19 mouse cellular contexts compared by ENCODE assay signal in the genomic region with DNA sequence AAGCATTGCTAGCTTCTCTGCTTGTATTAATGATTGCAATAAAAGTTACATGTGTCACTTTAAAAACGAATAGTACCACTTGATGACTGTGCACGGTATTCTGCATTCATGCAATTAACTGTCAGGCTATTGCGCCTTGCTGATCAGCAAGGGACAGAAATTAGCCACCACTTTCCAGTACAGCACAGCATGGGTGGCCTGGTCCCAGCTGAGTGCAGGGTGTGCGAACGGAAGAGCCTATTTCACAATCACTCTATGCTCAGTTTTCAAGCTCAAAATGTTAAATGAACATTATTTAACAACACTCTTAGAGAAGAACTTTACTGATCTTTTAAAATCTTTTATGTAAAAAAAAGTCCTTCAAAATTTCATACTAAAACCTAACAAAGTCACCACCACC. TPM values are rescaled to one million over a fixed set of nuclear protein-coding genes. Genes with fewer than 3 reads are reported as not detected.
A peak's percentile ranks its signal among the peaks of the same experiment; 100 is the strongest.
DNase-seq lines count a peak whose midpoint lies in the region; ATAC-seq and TF ChIP-seq lines count a peak whose summit lies in the region.
"Had no signal": no experiment of that assay in that cellular context is flagged by ENCODE, and none has a peak within 500 bp of the region (broad histone marks: within the 10 kb centered on the region; RNA-seq: fewer than 3 reads in every experiment).

No protein-coding gene starts in this region.

- peak overlapping the region; percentile 53 for H3K4me2 ChIP-seq in hindbrain, postnatal 0 days (ENCODE audit: low read depth, low read length)
- H3K4me2 ChIP-seq: embryonic facial prominence, embryonic 15.5 days; heart, embryonic 13.5 days had no signal

- H3K9me3 ChIP-seq in hindbrain, postnatal 0 days (ENCODE audit: low read length) = no peaks in the 10 kb centered on the region
- H3K9me3 ChIP-seq: embryonic facial prominence, embryonic 15.5 days; G1E; heart, embryonic 13.5 days had no signal

- no peaks in the 10 kb centered on the region for H3K4me1 ChIP-seq in hindbrain, postnatal 0 days (ENCODE audit: insufficient read depth, low read length)
- H3K4me1 ChIP-seq: embryonic facial prominence, embryonic 15.5 days had no signal

- ATAC-seq in hindbrain, postnatal 0 days = no peak

- peak overlapping the region; percentile 79 for H3K4me3 ChIP-seq in layer of hippocampus, adult 2 months
- peak overlapping the region; percentile 35 for H3K4me3 ChIP-seq in hindbrain, postnatal 0 days (ENCODE audit: low read length)
- H3K4me3 ChIP-seq: embryonic facial prominence, embryonic 15.5 days; heart, embryonic 13.5 days had no signal

- no peaks in the 10 kb centered on the region for H3K36me3 ChIP-seq in hindbrain, postnatal 0 days (ENCODE audit: insufficient read depth, low read length)
- H3K36me3 ChIP-seq: embryonic facial prominence, embryonic 15.5 days; heart, embryonic 13.5 days had no signal

- no peak overlapping the region for H3K9ac ChIP-seq in hindbrain, postnatal 0 days (replicated peaks; ENCODE audit: low read length)
- H3K9ac ChIP-seq: embryonic facial prominence, embryonic 15.5 days; heart, embryonic 13.5 days; liver, embryonic 14.5 days had no signal

- H3K27me3 ChIP-seq in hindbrain, postnatal 0 days (ENCODE audit: insufficient read depth, low read length) = no peaks in the 10 kb centered on the region
- H3K27me3 ChIP-seq: embryonic facial prominence, embryonic 15.5 days; heart, embryonic 13.5 days had no signal

- no peak for DNase-seq in layer of hippocampus, adult 2 months (ENCODE audit: low spot score in 2 of 2)
- DNase-seq in layer of hippocampus, adult 18-20 months (ENCODE audit: low spot score in 2 of 2) = no peak
- DNase-seq in retina, embryonic 14.5 days (ENCODE audit: low spot score) = peak; percentile 10
- no peak for DNase-seq in retina, postnatal 1 day
- no peak for DNase-seq in hindbrain, postnatal 0 days (ENCODE audit: low spot score)
- no peak for DNase-seq in adrenal gland, adult 8-10 months
- DNase-seq in kidney, postnatal 14 days = no peak
- DNase-seq: adrenal gland, adult 2 months; cerebellum, adult 2 months; gastrocnemius, postnatal 25 days; heart, postnatal 4 days; kidney, adult 11 months; kidney, postnatal 10 days; thymus, adult 18-20 months had no signal

- 49% methylated on average over 5 of the region's 5 CpGs for WGBS in hindbrain, postnatal 0 days

- TF ChIP-seq CTCF in layer of hippocampus, adult 2 months (conservative IDR thresholded peaks at IDR 0.05) = no peak
- TF ChIP-seq CTCF in hindbrain, postnatal 0 days (IDR thresholded peaks at IDR 0.05; ENCODE audit: low read depth) = no peak

- H3K27ac ChIP-seq in layer of hippocampus, adult 2 months = peak overlapping the region; percentile 97
- H3K27ac ChIP-seq in hindbrain, postnatal 0 days = no peak overlapping the region
- H3K27ac ChIP-seq: embryonic facial prominence, embryonic 15.5 days; heart, embryonic 13.5 days; liver, embryonic 14.5 days; macrophage had no signal

RNA-seq across cellular contexts. Expression of a gene that starts 9.2 kb away (rescaled TPM):
- 10 to 100 TPM; 60.6 to 63.3 TPM for total RNA-seq in layer of hippocampus, adult 2 months (2021)
- total RNA-seq in layer of hippocampus, adult 18-20 months (2021) = 10 to 100 TPM; 55.5 to 59.9 TPM
- total RNA-seq in hindbrain, postnatal 0 days (2014; rRNA removed) = 3.8 and 5.0 TPM in 2 replicates
- 6.0 and 7.0 TPM in 2 replicates for polyA plus RNA-seq in hindbrain, postnatal 0 days (2015; fragmentation: Nextera tagmentation; extraction: Ambion mirVana)
- under 1 TPM in 2 of 4 experiments, not detected in 2; 0.07 to 0.12 TPM for total RNA-seq in adrenal gland, adult 8-10 months (2022)
- total RNA-seq: adrenal gland, adult 2 months; gastrocnemius, postnatal 25 days; heart, postnatal 4 days had no signal
- polyA plus RNA-seq: adrenal gland, adult 2 months; G1E; macrophage had no signal

RNA-seq across cellular contexts. Expression of a gene that starts 46.7 kb away (rescaled TPM):
- total RNA-seq in layer of hippocampus, adult 2 months (2021) = 10 to 100 TPM; 19.3 to 22.8 TPM
- total RNA-seq in layer of hippocampus, adult 18-20 months (2021) = 10 to 100 TPM; 22.4 to 23.0 TPM
- 14.8 and 18.5 TPM in 2 replicates for total RNA-seq in hindbrain, postnatal 0 days (2014; rRNA removed)
- polyA plus RNA-seq in hindbrain, postnatal 0 days (2015; fragmentation: Nextera tagmentation; extraction: Ambion mirVana) = 40.9 and 41.3 TPM in 2 replicates
- 10 to 100 TPM; 22.0 to 25.0 (median 23.2) TPM for total RNA-seq in adrenal gland, adult 8-10 months (2022)
